Mouse (Mus musculus) G1E (cell line): Measurements from ENCODE around the gene Sec16a.

Source experiments
- CTCF ChIP-seq: IDR thresholded peaks from 2 replicates; pipeline ENCODE4 v1.5.1; 2012; ENCODE audit warnings: low read depth, low read length, inconsistent platforms, mixed read lengths
- GATA1 ChIP-seq: IDR thresholded peaks from 2 replicates; pipeline ENCODE4 v1.6.1; 2012; ENCODE audit warnings: borderline replicate concordance, low read length, inconsistent platforms, mixed read lengths
- GATA2 ChIP-seq: IDR thresholded peaks from 2 replicates; pipeline ENCODE4 v1.6.1; 2012; ENCODE audit warnings: low read depth, low read length, inconsistent platforms, borderline replicate concordance
- POLR2AphosphoS5 ChIP-seq: IDR thresholded peaks from 2 replicates; pipeline ENCODE4 v1.6.1; 2012; ENCODE audit warnings: low read depth, low read length, inconsistent platforms; ENCODE audit not compliant: insufficient replicate concordance

DNA sequence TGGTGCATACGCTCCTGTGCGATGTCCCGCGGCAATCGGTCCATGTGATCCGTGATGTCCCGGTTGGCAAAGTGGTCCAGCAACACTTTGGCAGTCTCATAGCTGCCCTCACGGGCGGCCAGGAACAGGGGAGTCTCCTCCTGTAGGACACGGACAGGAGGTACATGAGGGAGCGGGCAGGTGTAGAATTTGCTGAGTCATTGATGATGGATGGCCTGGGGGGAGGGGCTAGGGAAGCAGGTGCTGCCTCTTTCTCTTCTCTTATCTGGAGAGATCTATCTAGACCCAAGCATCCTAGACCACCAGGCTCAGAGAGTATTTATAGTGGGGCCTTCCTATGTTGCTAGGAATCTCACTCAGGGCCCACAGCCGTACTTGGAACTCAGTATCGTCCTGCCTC is 15.8 kb upstream of the Sec16a start:
- TF ChIP-seq GATA2 (no peak), CTCF (no peak), POLR2AphosphoS5 (no peak), GATA1 (no peak)
